Mouse (Mus musculus) v-Abl transformed pro-B cells (cell line): ENCODE results near the gene Cdk4.

Experiments
- in situ Hi-C, 2 experiments: fragments of 400-800 bp; cut with MboI; formaldehyde crosslinking; loops; one replicate each; pipeline ENCODE4 v1.15.1; 2025; ENCODE audit not compliant: unreplicated experiment in 2 of 2

Gene Cdk4

GRCm38 (mm10) chr10:127092742-127093141, 29.4 kb downstream of the Cdk4 start:
- in situ Hi-C loops: no loop called here

- in situ Hi-C loops: no loop called here
Measured at GRCm38 (mm10) chr10:127094382-127094802, 31.1 kb downstream of the Cdk4 start.

- in situ Hi-C loops: no loop called here
Measured at GRCm38 (mm10) chr10:127098514-127098913, 35.2 kb downstream of the Cdk4 start.

GRCm38 (mm10) chr10:127099191-127099590, 35.9 kb downstream of the Cdk4 start:
- in situ Hi-C loops: no loop called here

GRCm38 (mm10) chr10:127099868-127100267, 36.5 kb downstream of the Cdk4 start:
- in situ Hi-C loops: no loop called here

- in situ Hi-C loops: no loop called here
Measured at GRCm38 (mm10) chr10:127100414-127100813, 37.1 kb downstream of the Cdk4 start.

- in situ Hi-C loops: no loop called here
Measured at GRCm38 (mm10) chr10:127101151-127101550, 37.8 kb downstream of the Cdk4 start.

- in situ Hi-C loops: no loop called here
Measured at GRCm38 (mm10) chr10:127103631-127104030, 40.3 kb downstream of the Cdk4 start.

GRCm38 (mm10) chr10:127107563-127108261, 44.4 kb downstream of the Cdk4 start:
- in situ Hi-C loops: no loop called here

GRCm38 (mm10) chr10:127108262-127108583, 44.9 kb downstream of the Cdk4 start:
- in situ Hi-C loops: no loop called here

- in situ Hi-C loops: loop anchor here in 1 of 2 experiments (5.0 kb wide), 1 partner anchor 34 kb away; the partner anchor contains the start of gene Agap2
Measured at GRCm38 (mm10) chr10:127111001-127111887, 47.9 kb downstream of the Cdk4 start.

GRCm38 (mm10) chr10:127114408-127114807, 51.1 kb downstream of the Cdk4 start:
- in situ Hi-C loops: loop anchor here in 1 of 2 experiments (5.0 kb wide), 1 partner anchor 37 kb away; the partner anchor contains the start of gene Agap2

GRCm38 (mm10) chr10:127115068-127115467, 51.7 kb downstream of the Cdk4 start:
- in situ Hi-C loops: no loop called here
